Mouse (Mus musculus) ovary, postnatal 36 days (tissue): Measurements from ENCODE around the gene Abhd17b.

Experiments
- DNase-seq: peaks from one replicate; pipeline ENCODE4 v3.0.0; 2022; ENCODE audit warnings: low spot score, mixed read lengths

The Abhd17b gene

GRCm38 (mm10) chr19:21733176-21733575, 80.2 kb downstream of the Abhd17b start:
- no peak for DNase-seq

DNA sequence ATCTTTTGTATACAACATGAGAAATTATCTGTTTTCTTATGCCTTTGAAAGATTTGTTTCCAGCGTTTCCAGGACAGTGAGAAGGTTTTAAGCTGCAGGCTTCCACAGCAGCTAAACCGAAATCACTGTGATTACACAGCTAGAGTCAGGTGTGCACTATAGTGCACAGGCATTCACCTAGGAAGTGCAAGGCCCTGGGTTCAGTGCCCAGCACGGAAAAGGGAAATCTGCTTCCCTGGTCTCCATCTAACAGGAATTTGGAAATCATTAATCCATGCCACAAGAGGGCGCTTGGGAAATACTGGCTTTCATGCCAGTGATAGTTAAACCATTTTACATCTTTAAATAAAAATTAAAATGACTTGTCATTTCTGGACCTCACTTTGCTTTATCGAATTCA, 81.1 kb downstream of the Abhd17b start:
- no peak for DNase-seq
